Mouse (Mus musculus) spleen, adult 2 months (tissue): ENCODE data around the gene Zfp622.

ENCODE experiments used
- CTCF ChIP-seq: fragments of 200-500 bp; IDR thresholded peaks from 2 replicates; pipeline ENCODE4 v1.5.1; 2011; ENCODE audit warnings: mild to moderate bottlenecking, inconsistent platforms; ENCODE audit not compliant: insufficient read depth, insufficient read length, insufficient replicate concordance; ENCODE audit errors: extremely low read depth
- POLR2A ChIP-seq: fragments of 200-500 bp; IDR thresholded peaks from 2 replicates; pipeline ENCODE4 v1.6.1; 2011; ENCODE audit warnings: low read depth, low read length, inconsistent platforms

DNA sequence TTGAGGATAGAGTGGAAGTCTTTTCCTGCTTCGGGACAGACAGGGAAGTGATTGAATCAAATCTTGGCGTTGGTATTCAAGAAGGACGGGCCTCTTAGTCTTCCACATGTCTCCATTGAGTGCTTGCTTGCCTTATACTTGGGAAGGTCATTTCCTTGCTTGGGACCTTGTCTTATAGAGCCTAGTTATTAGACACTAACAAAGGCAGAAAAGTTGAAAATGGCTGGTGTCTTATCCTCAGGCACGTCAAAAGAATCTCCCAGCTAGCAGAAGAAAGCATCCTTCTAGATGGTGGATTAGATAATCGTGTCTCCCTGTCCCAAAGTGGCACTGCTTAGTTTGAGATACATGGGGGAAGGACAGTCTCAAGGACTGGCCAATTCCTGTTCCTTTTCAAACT is 28.2 kb upstream of the Zfp622 start:
- TF ChIP-seq CTCF, result no peak
- no peak for TF ChIP-seq POLR2A
